Mouse (Mus musculus): ENCODE data around the gene Gad1.

Gene Gad1

GRCm38 (mm10) chr2:70564646-70565315 is 11.9 kb downstream of the Gad1 start:
- DNase-seq (ENCODE audit: low spot score in 2 of 2): no peak

- DNase-seq (ENCODE audit: low spot score in 2 of 2): no peak
These were observed 13.1 kb downstream of the Gad1 start for GRCm38 (mm10) chr2:70565651-70566602.

GRCm38 (mm10) chr2:70566603-70566981 is 13.7 kb downstream of the Gad1 start:
- no peak for DNase-seq (ENCODE audit: low spot score in 2 of 2)

- no peak for DNase-seq (ENCODE audit: low spot score in 2 of 2)
These were observed 14.3 kb downstream of the Gad1 start for GRCm38 (mm10) chr2:70567071-70567681.

GRCm38 (mm10) chr2:70567682-70568077 is 14.8 kb downstream of the Gad1 start:
- no peak for DNase-seq (ENCODE audit: low spot score in 2 of 2)

- no peak for DNase-seq (ENCODE audit: low spot score in 2 of 2)
These were observed 15.5 kb downstream of the Gad1 start for GRCm38 (mm10) chr2:70568198-70568941.

GRCm38 (mm10) chr2:70571698-70572097 is 18.8 kb downstream of the Gad1 start:
- DNase-seq (ENCODE audit: low spot score in 2 of 2): no peak

- no peak for DNase-seq (ENCODE audit: low spot score in 2 of 2)
These were observed 19.4 kb downstream of the Gad1 start for GRCm38 (mm10) chr2:70572251-70572650.

GRCm38 (mm10) chr2:70573544-70574210 is 20.8 kb downstream of the Gad1 start:
- no peak for DNase-seq (ENCODE audit: low spot score in 2 of 2)

- DNase-seq (ENCODE audit: low spot score in 2 of 2): no peak
These were observed 35.3 kb downstream of the Gad1 start for GRCm38 (mm10) chr2:70588200-70588599.

- no peak for DNase-seq (ENCODE audit: low spot score in 2 of 2)
These were observed 39.6 kb downstream of the Gad1 start for GRCm38 (mm10) chr2:70592432-70592831.

GRCm38 (mm10) chr2:70593670-70594069 is 40.8 kb downstream of the Gad1 start:
- no peak for DNase-seq (ENCODE audit: low spot score in 2 of 2)

- DNase-seq (ENCODE audit: low spot score in 2 of 2): no peak
These were observed 43.0 kb downstream of the Gad1 start for GRCm38 (mm10) chr2:70595896-70596295.

GRCm38 (mm10) chr2:70609769-70610168 is 56.9 kb downstream of the Gad1 start:
- no peak for DNase-seq (ENCODE audit: low spot score in 2 of 2)

- DNase-seq (ENCODE audit: low spot score in 2 of 2): no peak
These were observed 62.0 kb downstream of the Gad1 start for GRCm38 (mm10) chr2:70614745-70615351.

GRCm38 (mm10) chr2:70616076-70616475 is 63.2 kb downstream of the Gad1 start:
- DNase-seq (ENCODE audit: low spot score in 2 of 2): no peak

GRCm38 (mm10) chr2:70616617-70617016 is 63.7 kb downstream of the Gad1 start:
- DNase-seq (ENCODE audit: low spot score in 2 of 2): no peak

- no peak for DNase-seq (ENCODE audit: low spot score in 2 of 2)
These were observed 66.5 kb downstream of the Gad1 start for GRCm38 (mm10) chr2:70619232-70619835.

- DNase-seq (ENCODE audit: low spot score in 2 of 2): peak in 1 of 2 experiments; percentile 4
These were observed 67.4 kb downstream of the Gad1 start for GRCm38 (mm10) chr2:70620225-70620624.

GRCm38 (mm10) chr2:70622244-70622643 is 69.4 kb downstream of the Gad1 start:
- no peak for DNase-seq (ENCODE audit: low spot score in 2 of 2)
